Mouse (Mus musculus) small intestine, adult 10 weeks (tissue): ENCODE data around the gene Dhx38. TPM values are rescaled to one million over a fixed set of nuclear protein-coding genes. Genes with fewer than 3 reads are reported as not detected.

Experiments
- polyA plus RNA-seq: library from polyadenylated mRNA; stranded (reverse); fragments of 350-450 nt; fragmentation: Illumina TruSeq; extraction: RNeasy Lipid Tissue Mini Kit (QIAGEN cat#74804); gene quantifications from one replicate; pipeline ENCODE4 v1.2.3, GENCODE M21; 2014; ENCODE audit warnings: low replicate concordance

Gene Dhx38
- polyA plus RNA-seq, result 2.3 TPM

GRCm38 (mm10) chr8:109565498-109566333, at the start of gene Dhx38, which contains the start of gene Txnl4b:
Gene Dhx38, minus strand, starts transcription at chr8:109565861.
Gene Txnl4b, plus strand, starts transcription at chr8:109565892.

GRCm38 (mm10) chr8:109614243-109615210, 48.9 kb upstream of the Dhx38 start, which contains the start of gene Pkd1l3:
Gene Pkd1l3, plus strand, starts transcription at chr8:109614517.

GRCm38 (mm10) chr8:109608271-109609152, 42.9 kb upstream of the Dhx38 start, which contains the start of gene Dhodh:
Gene Dhodh, minus strand, starts transcription at chr8:109608673.

GRCm38 (mm10) chr8:109578900-109579301, 13.2 kb upstream of the Dhx38 start, which contains the start of gene Hp:
Gene Hp, minus strand, starts transcription at chr8:109579172.

Other genes starting within 250 kb of the Dhx38 start
- not detected for gene Pmfbp1, start 71.8 kb downstream of the Dhx38 start, polyA plus RNA-seq
- gene Txnl4b, start within 50 bp of the Dhx38 start, polyA plus RNA-seq, result 13.7 TPM
- gene Hp, start 13.3 kb upstream of the Dhx38 start, polyA plus RNA-seq, result not detected
- 1.7 TPM for gene Dhodh, start 42.8 kb upstream of the Dhx38 start, polyA plus RNA-seq
- gene Pkd1l3, start 48.7 kb upstream of the Dhx38 start, polyA plus RNA-seq, result not detected
- 82.0 TPM for gene Ist1, start 127.4 kb upstream of the Dhx38 start, polyA plus RNA-seq
- gene Zfp821, start 139.7 kb upstream of the Dhx38 start, polyA plus RNA-seq, result 0.74 TPM
- gene Atxn1l, start 171.9 kb upstream of the Dhx38 start, polyA plus RNA-seq, result 9.9 TPM
- gene Ap1g1, start 212.7 kb upstream of the Dhx38 start, polyA plus RNA-seq, result 182 TPM